Mouse (Mus musculus) olfactory bulb, adult 2 months (tissue): ENCODE results near the gene Notch2. TPM values are rescaled to one million over a fixed set of nuclear protein-coding genes. Genes with fewer than 3 reads are reported as not detected.

Source experiments
- H3K27ac ChIP-seq: fragments of 200-500 bp; 2 replicates; pipeline ENCODE4 v1.5.1; 2012; ENCODE audit warnings: low read depth, low read length; ENCODE audit not compliant: insufficient read depth
- H3K4me1 ChIP-seq: fragments of 200-500 bp; 2 replicates; pipeline ENCODE4 v1.6.1; 2012; ENCODE audit warnings: low read length; ENCODE audit not compliant: control insufficient read depth, insufficient read depth
- H3K4me3 ChIP-seq: fragments of 200-500 bp; 2 replicates; pipeline ENCODE4 v1.5.1; 2012; ENCODE audit warnings: mild to moderate bottlenecking, low read depth, low read length, moderate library complexity; ENCODE audit not compliant: insufficient read depth
- CTCF ChIP-seq: fragments of 200-500 bp; IDR thresholded peaks from 2 replicates; pipeline ENCODE4 v1.5.1; 2012; ENCODE audit warnings: low read depth, mild to moderate bottlenecking, low read length, moderate library complexity; ENCODE audit not compliant: insufficient read depth
- POLR2A ChIP-seq: fragments of 200-500 bp; IDR thresholded peaks from 2 replicates; pipeline ENCODE4 v1.6.1; 2012; ENCODE audit warnings: mild to moderate bottlenecking, low read depth, low read length, moderate library complexity; ENCODE audit not compliant: insufficient read depth
- WGBS: fragments of 180-500 bp; shearing (Covaris S2); methylation state at CpG from one replicate; pipeline ENCODE4 v1.1.7; 2018; 5-methylcytosine and 5-hydroxymethylcytosine counted together
- polyA plus RNA-seq: library from polyadenylated mRNA; stranded (reverse); fragments of >200 nt; gene quantifications from 2 replicates; pipeline ENCODE4 v1.2.4, GENCODE M21; 2012; ENCODE audit warnings: low replicate concordance; ENCODE audit not compliant: missing spikeins, insufficient read depth, insufficient read length

Gene Notch2
- polyA plus RNA-seq, 1 experiment = not detected

DNA sequence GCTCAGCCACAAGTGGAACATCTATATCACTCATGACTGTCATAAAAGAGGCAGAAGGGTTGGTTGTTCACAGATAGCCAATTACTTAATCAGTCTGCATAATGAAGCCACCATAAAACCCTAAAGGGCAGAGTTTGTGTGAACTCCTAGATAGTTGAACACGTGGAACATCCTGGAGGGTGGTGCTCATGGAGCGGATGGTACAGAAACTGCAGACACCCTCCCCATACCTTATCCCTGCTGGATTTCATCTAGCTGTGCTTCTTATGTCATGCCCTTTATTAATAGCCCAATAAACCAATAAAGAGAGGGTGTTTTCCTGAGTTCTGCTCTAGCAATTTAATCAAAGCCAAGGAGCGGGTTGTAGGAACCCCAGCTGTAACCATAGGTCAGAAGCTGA, 174.4 kb downstream of the Notch2 start:
- H3K4me3 ChIP-seq = no peak overlapping the region
- no peak overlapping the region for H3K27ac ChIP-seq
- TF ChIP-seq POLR2A = no peak
- TF ChIP-seq CTCF = no peak
- peaks cover 5% of the 10 kb centered on the region for H3K4me1 ChIP-seq
- WGBS = 93% methylated on average over 3 of the region's 3 CpGs

DNA sequence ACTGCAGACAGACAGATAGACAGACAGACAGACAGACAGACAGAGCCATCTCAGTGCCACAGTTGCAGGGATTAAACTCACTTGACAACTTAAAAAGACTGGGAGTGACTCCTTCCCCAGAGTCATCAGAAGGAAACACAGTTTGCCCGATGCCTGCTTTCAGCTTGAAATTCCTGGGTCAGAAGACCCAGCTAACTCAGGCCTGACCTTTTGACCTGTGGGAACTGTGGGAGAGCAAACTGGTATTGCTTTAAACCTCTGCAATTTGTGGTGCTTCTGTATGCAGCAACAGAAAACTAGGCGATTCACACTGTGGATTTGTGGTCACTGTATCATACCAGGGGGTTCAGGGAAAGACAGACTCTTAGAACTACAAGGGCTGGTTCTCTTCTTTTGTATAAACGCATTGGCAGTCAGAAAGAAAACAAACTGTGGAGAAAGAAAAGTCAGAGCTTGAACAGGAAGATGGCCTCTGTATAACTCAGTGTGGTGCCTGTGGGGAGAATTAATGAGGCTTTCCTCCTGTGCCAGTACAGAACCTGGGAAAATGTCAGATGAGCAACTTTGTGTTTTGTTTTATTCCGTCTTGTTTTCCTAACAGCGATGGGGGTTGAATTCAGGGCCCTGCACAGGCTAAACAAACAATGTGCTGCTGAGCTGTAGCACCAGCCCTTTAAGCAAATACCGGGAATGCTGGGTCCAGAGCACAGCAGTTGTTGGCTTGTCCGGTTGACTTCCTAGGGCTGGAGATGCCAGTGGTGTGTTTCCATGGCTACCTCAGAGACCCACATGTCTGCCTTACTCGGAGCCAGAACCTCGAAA, 184.6 kb downstream of the Notch2 start:
- H3K27ac ChIP-seq = no peak overlapping the region
- WGBS = 50% methylated on average over 9 of the region's 9 CpGs
- H3K4me3 ChIP-seq = no peak overlapping the region
- H3K4me1 ChIP-seq = peaks cover 3% of the 10 kb centered on the region; the same call in 1 of the 2 replicates
- no peak for TF ChIP-seq CTCF
- no peak for TF ChIP-seq POLR2A

GRCm38 (mm10) chr3:98199747-98200146, 186.4 kb downstream of the Notch2 start:
- TF ChIP-seq CTCF (no peak), POLR2A (no peak)
- 76% methylated on average over 5 of the region's 5 CpGs for WGBS
- Histone ChIP-seq H3K4me1 (peaks cover 3% of the 10 kb centered on the region; the same call in 1 of the 2 replicates), H3K27ac (no peak overlapping the region), H3K4me3 (no peak overlapping the region)

Other genes starting within 250 kb of the Notch2 start
- 39.5 and 82.8 TPM in 2 replicates for gene Pde4dip, start 124.8 kb upstream of the Notch2 start, polyA plus RNA-seq
- not detected in 2 replicates for gene Sec22b, start 112.3 kb upstream of the Notch2 start, polyA plus RNA-seq
- not detected in 2 replicates for gene Adam30, start 147.1 kb downstream of the Notch2 start, polyA plus RNA-seq
- gene Reg4, start 208.6 kb downstream of the Notch2 start, polyA plus RNA-seq = not detected in 2 replicates